Mouse (Mus musculus): ENCODE data around the gene Lipo4. TPM values are rescaled to one million over a fixed set of nuclear protein-coding genes. Genes with fewer than 3 reads are reported as not detected.

Gene Lipo4
- 0.26 to 0.31 TPM in 2 of 4 replicates, not detected in the others for total RNA-seq (2023)

GRCm38 (mm10) chr19:33517680-33518079 is at the start of gene Lipo4:
Gene Lipo4, minus strand, starts transcription at chr19:33517780.

Other genes starting within 250 kb of the Lipo4 start
- 0.78 to 1.3 TPM (median 1.2 TPM) in 4 replicates for gene Rnls, start 125.5 kb downstream of the Lipo4 start, total RNA-seq (2023)
- not detected in 4 replicates for gene Gm8978, start 107.5 kb upstream of the Lipo4 start, total RNA-seq (2023)
- gene Lipo2, start 233.6 kb upstream of the Lipo4 start, total RNA-seq (2023) = 0.34 TPM in 1 of 4 replicates, not detected in the others
- 4.3 to 5.0 TPM (median 4.9 TPM) in 4 replicates for gene Lipo3, start 244.2 kb upstream of the Lipo4 start, total RNA-seq (2023)